Mouse (Mus musculus) myocyte (in vitro differentiated cells): ENCODE results near the gene Nae1. TPM values are rescaled to one million over a fixed set of nuclear protein-coding genes. Genes with fewer than 3 reads are reported as not detected.

Source experiments
- H3K27me3 ChIP-seq: one replicate; pipeline ENCODE4 v1.6.1; 2011; ENCODE audit not compliant: control insufficient read depth, insufficient read depth, insufficient read length
- H3K36me3 ChIP-seq: one replicate; pipeline ENCODE4 v1.6.1; 2011; ENCODE audit not compliant: control insufficient read depth, insufficient read depth
- H3K4me2 ChIP-seq: one replicate; pipeline ENCODE4 v1.6.1; 2011; ENCODE audit warnings: low read depth, control low read depth
- H3K4me3 ChIP-seq: one replicate; pipeline ENCODE4 v1.5.1; 2011; ENCODE audit warnings: mild to moderate bottlenecking, control low read depth, moderate library complexity
- H3K79me2 ChIP-seq: one replicate; pipeline ENCODE4 v1.6.1; 2011; ENCODE audit not compliant: control insufficient read depth, insufficient read depth
- H3ac ChIP-seq: one replicate; pipeline ENCODE4 v1.6.1; 2011; ENCODE audit not compliant: control insufficient read depth, insufficient read length
- CEBPB ChIP-seq: IDR thresholded peaks from 2 replicates; pipeline ENCODE4 v1.6.1; 2011; ENCODE audit warnings: mild to moderate bottlenecking, moderate library complexity; ENCODE audit not compliant: poor library complexity, insufficient read depth, severe bottlenecking
- E2F4 ChIP-seq: IDR thresholded peaks from one replicate; pipeline ENCODE4 v1.6.1; 2011; ENCODE audit warnings: mild to moderate bottlenecking, control low read depth, moderate library complexity; ENCODE audit not compliant: insufficient read depth
- MAX ChIP-seq: IDR thresholded peaks from one replicate; pipeline ENCODE4 v1.6.1; 2011; ENCODE audit warnings: low read depth, mild to moderate bottlenecking, control low read depth
- MYOD1 ChIP-seq, 3 experiments: IDR thresholded peaks; one replicate each; pipeline ENCODE4 v1.6.1; 2011; ENCODE audit warnings: control low read depth in 2 of 3, low read depth in 2 of 3, mild to moderate bottlenecking in 2 of 3, moderate library complexity in 1 of 3; ENCODE audit not compliant: insufficient read length in 2 of 3, control insufficient read depth in 1 of 3
- MYOG ChIP-seq, 3 experiments: IDR thresholded peaks; one replicate each; pipeline ENCODE4 v1.6.1; 2011; ENCODE audit warnings: control low read depth in 2 of 3, low read depth in 2 of 3, mild to moderate bottlenecking in 2 of 3; ENCODE audit not compliant: insufficient read length in 2 of 3, control insufficient read depth in 1 of 3, insufficient read depth in 1 of 3
- POLR2A ChIP-seq: IDR thresholded peaks from one replicate; pipeline ENCODE4 v1.6.1; 2011; ENCODE audit warnings: low read depth, mild to moderate bottlenecking, control low read depth, moderate library complexity; ENCODE audit not compliant: insufficient read length
- POLR2AphosphoS2 ChIP-seq: IDR thresholded peaks from one replicate; pipeline ENCODE4 v1.6.1; 2011; ENCODE audit warnings: low read depth, control low read depth; ENCODE audit not compliant: insufficient read length
- REST ChIP-seq: IDR thresholded peaks from one replicate; pipeline ENCODE4 v1.6.1; 2011; ENCODE audit warnings: mild to moderate bottlenecking, control low read depth, moderate library complexity; ENCODE audit not compliant: insufficient read depth, insufficient read length
- SRF ChIP-seq: IDR thresholded peaks from one replicate; pipeline ENCODE4 v1.6.1; 2011; ENCODE audit warnings: low read depth; ENCODE audit not compliant: control insufficient read depth, insufficient read length
- TCF12 ChIP-seq: IDR thresholded peaks from one replicate; pipeline ENCODE4 v1.6.1; 2011; ENCODE audit warnings: mild to moderate bottlenecking, control low read depth; ENCODE audit not compliant: poor library complexity, insufficient read depth, severe bottlenecking
- TCF3 ChIP-seq: IDR thresholded peaks from one replicate; pipeline ENCODE4 v1.6.1; 2011; ENCODE audit warnings: low read depth, control low read depth; ENCODE audit not compliant: insufficient read length
- USF1 ChIP-seq: IDR thresholded peaks from one replicate; pipeline ENCODE4 v1.6.1; 2011; ENCODE audit warnings: low read depth, mild to moderate bottlenecking, control low read depth, moderate library complexity
- polyA plus RNA-seq: library from polyadenylated mRNA; unstranded; fragments of >200 nt; fragmentation: generic; extraction: Trizol; gene quantifications from one replicate; pipeline ENCODE4 v1.2.1, GENCODE M21; 2012; ENCODE audit warnings: missing spikeins

Nae1 gene
- polyA plus RNA-seq, 1 experiment: 15.4 TPM

- Histone ChIP-seq H3K79me2 (peaks cover 29% of the 10 kb centered on the region), H3K4me3 (peak overlapping the region; percentile 74), H3K4me2 (peak overlapping the region; percentile 85), H3ac (peak overlapping the region; percentile 50), H3K27me3 (no peaks in the 10 kb centered on the region), H3K36me3 (peaks cover 4% of the 10 kb centered on the region)
- TF ChIP-seq POLR2AphosphoS2: no peak
- no peak for TF ChIP-seq MAX
- TF ChIP-seq E2F4: no peak
- no peak for TF ChIP-seq POLR2A
- no peak for TF ChIP-seq CEBPB
- TF ChIP-seq MYOG (IDR thresholded peaks at IDR 0.05; ENCODE audit: control insufficient read depth in 1 of 3, insufficient read depth in 1 of 3, insufficient read length in 2 of 3, low read depth in 2 of 3): no peak
- no peak for TF ChIP-seq REST
These were observed 886 bp downstream of the Nae1 start for GRCm38 (mm10) chr8:104533551-104533950.

- H3K4me2 ChIP-seq: no peak overlapping the region
- H3K36me3 ChIP-seq: peaks cover 21% of the 10 kb centered on the region
- no peak overlapping the region for H3K4me3 ChIP-seq
- peaks cover 29% of the 10 kb centered on the region for H3K79me2 ChIP-seq
- no peak overlapping the region for H3ac ChIP-seq
- no peak for TF ChIP-seq CEBPB
- TF ChIP-seq REST: no peak
- TF ChIP-seq MYOG (IDR thresholded peaks at IDR 0.05; ENCODE audit: control insufficient read depth in 1 of 3, insufficient read depth in 1 of 3, insufficient read length in 2 of 3, low read depth in 2 of 3): no peak
- no peak for TF ChIP-seq MAX
- H3K27me3 ChIP-seq: no peaks in the 10 kb centered on the region
These were observed 4.8 kb downstream of the Nae1 start for GRCm38 (mm10) chr8:104529671-104530070.

GRCm38 (mm10) chr8:104517872-104518271, 16.6 kb downstream of the Nae1 start:
- Histone ChIP-seq H3ac (no peak overlapping the region), H3K79me2 (no peaks in the 10 kb centered on the region), H3K27me3 (no peaks in the 10 kb centered on the region), H3K4me2 (no peak overlapping the region), H3K36me3 (peaks cover 49% of the 10 kb centered on the region), H3K4me3 (no peak overlapping the region)
- TF ChIP-seq TCF12: no peak

GRCm38 (mm10) chr8:104510134-104510533, 24.3 kb downstream of the Nae1 start:
- TF ChIP-seq CEBPB (no peak), POLR2A (no peak), SRF (no peak), TCF12 (no peak), TCF3 (no peak), E2F4 (no peak), MYOD1 (IDR thresholded peaks at IDR 0.05; ENCODE audit: control insufficient read depth in 1 of 3, insufficient read length in 2 of 3, low read depth in 2 of 3) (no peak), REST (no peak), USF1 (no peak)
- Histone ChIP-seq H3K36me3 (peaks cover 32% of the 10 kb centered on the region), H3K79me2 (no peaks in the 10 kb centered on the region), H3ac (no peak overlapping the region), H3K27me3 (no peaks in the 10 kb centered on the region), H3K4me3 (no peak overlapping the region), H3K4me2 (no peak overlapping the region)

GRCm38 (mm10) chr8:104509061-104510006, 25.1 kb downstream of the Nae1 start, which contains the start of gene Terb1:
Gene Terb1, minus strand, starts transcription at chr8:104509910.
- peaks cover 24% of the 10 kb centered on the region for H3K36me3 ChIP-seq
- no peak within 1 kb of the TSS for H3K4me2 ChIP-seq
- no peak within 1 kb of the TSS for H3K4me3 ChIP-seq
- H3K27me3 ChIP-seq: no peaks in the 10 kb centered on the region
- H3K79me2 ChIP-seq: no peaks in the 10 kb centered on the region
- H3ac ChIP-seq: no peak within 1 kb of the TSS
- TF ChIP-seq MYOG (IDR thresholded peaks at IDR 0.05; ENCODE audit: control insufficient read depth in 1 of 3, insufficient read depth in 1 of 3, insufficient read length in 2 of 3, low read depth in 2 of 3): no peak
- TF ChIP-seq E2F4: no peak

- Histone ChIP-seq H3K4me2 (no peak overlapping the region), H3K4me3 (no peak overlapping the region), H3ac (no peak overlapping the region), H3K27me3 (no peaks in the 10 kb centered on the region), H3K36me3 (no peaks in the 10 kb centered on the region), H3K79me2 (no peaks in the 10 kb centered on the region)
- TF ChIP-seq MAX: no peak
These were observed 55.3 kb downstream of the Nae1 start for GRCm38 (mm10) chr8:104479091-104479490.
